Mouse (Mus musculus) urinary bladder, adult 2 months (tissue): Measurements from ENCODE around the gene Tk1. TPM values are rescaled to one million over a fixed set of nuclear protein-coding genes. Genes with fewer than 3 reads are reported as not detected.
"Not testable (repeated sequence)": the region's sequence is repeated elsewhere in the genome, so short reads cannot be mapped to it uniquely, and the experiment has no call there.

Experiments
- DNase-seq: peaks from one replicate; pipeline ENCODE4 v3.0.0; 2022; ENCODE audit warnings: low spot score
- polyA plus RNA-seq: library from polyadenylated mRNA; depleted of rRNA; stranded (reverse); fragments of >200 nt; gene quantifications from 2 replicates; pipeline ENCODE4 v1.2.3, GENCODE M21; 2012

Tk1 gene
- polyA plus RNA-seq, 1 experiment, result 8.8 TPM

- no peak for DNase-seq
Measured at GRCm38 (mm10) chr11:117791441-117791761, 34.5 kb downstream of the Tk1 start.

- DNase-seq, result no peak
Measured at GRCm38 (mm10) chr11:117790703-117791440, 35.0 kb downstream of the Tk1 start.

GRCm38 (mm10) chr11:117790286-117790685, 35.6 kb downstream of the Tk1 start:
- DNase-seq, result peak; percentile 67

- not testable (repeated sequence) for DNase-seq
Measured at GRCm38 (mm10) chr11:117788481-117788880, 37.4 kb downstream of the Tk1 start.

GRCm38 (mm10) chr11:117786294-117786693, 39.6 kb downstream of the Tk1 start:
- DNase-seq, result no peak

- no peak for DNase-seq
Measured at GRCm38 (mm10) chr11:117783683-117784309, 42.1 kb downstream of the Tk1 start.

- DNase-seq, result no peak
Measured at GRCm38 (mm10) chr11:117783089-117783488, 42.8 kb downstream of the Tk1 start.

GRCm38 (mm10) chr11:117782705-117783034, 43.2 kb downstream of the Tk1 start:
- DNase-seq, result no peak

- DNase-seq, result no peak
Measured at GRCm38 (mm10) chr11:117781993-117782704, 43.7 kb downstream of the Tk1 start, which contains the start of the genes Tmc8 and Tmc6. Gene Tmc8 (plus strand): TSS chr11:117782076. Gene Tmc6 (minus strand): TSS chr11:117782198.

GRCm38 (mm10) chr11:117781199-117781821, 44.6 kb downstream of the Tk1 start:
- DNase-seq, result peak; percentile 48

GRCm38 (mm10) chr11:117780582-117781111, 45.2 kb downstream of the Tk1 start:
- DNase-seq, result peak; percentile 72

- DNase-seq, result peak; percentile 62
Measured at GRCm38 (mm10) chr11:117780199-117780515, 45.7 kb downstream of the Tk1 start.

GRCm38 (mm10) chr11:117779434-117780198, 46.3 kb downstream of the Tk1 start:
- no peak for DNase-seq

GRCm38 (mm10) chr11:117778851-117779433, 47.0 kb downstream of the Tk1 start:
- no peak for DNase-seq

GRCm38 (mm10) chr11:117778031-117778430, 47.9 kb downstream of the Tk1 start:
- no peak for DNase-seq

- no peak for DNase-seq
Measured at GRCm38 (mm10) chr11:117777111-117777510, 48.8 kb downstream of the Tk1 start.

GRCm38 (mm10) chr11:117776085-117776792, 49.7 kb downstream of the Tk1 start:
- DNase-seq, result no peak

GRCm38 (mm10) chr11:117775540-117775939, 50.4 kb downstream of the Tk1 start:
- no peak for DNase-seq

- DNase-seq, result no peak
Measured at GRCm38 (mm10) chr11:117774925-117775324, 51.0 kb downstream of the Tk1 start.

GRCm38 (mm10) chr11:117772352-117772751, 53.5 kb downstream of the Tk1 start:
- no peak for DNase-seq
